Mouse (Mus musculus): ENCODE measurements around the gene Elf1.

DNA sequence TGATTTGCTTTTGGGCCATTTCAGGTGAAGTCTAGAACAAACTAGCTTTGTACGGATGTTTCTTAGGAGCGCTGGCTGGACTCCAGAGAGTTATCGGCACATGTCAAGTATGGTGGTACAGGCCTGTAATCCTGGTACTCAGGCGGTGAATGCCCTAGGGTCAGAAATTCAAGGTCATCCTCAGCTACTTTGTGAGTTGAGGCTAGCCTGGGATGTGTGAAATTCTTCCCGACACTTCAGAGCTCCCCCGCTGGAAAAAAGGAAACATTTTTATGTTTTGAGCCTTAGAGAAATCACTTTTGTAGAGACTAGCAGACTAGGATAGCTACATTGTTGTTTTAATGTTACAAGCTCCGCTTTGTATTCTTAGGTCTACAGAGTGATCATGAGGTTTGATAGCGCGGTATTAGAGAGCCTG lies 107.5 kb downstream of the Elf1 start:
- TF ChIP-seq CTCF (IDR thresholded peaks at IDR 0.05; ENCODE audit: borderline replicate concordance, insufficient read depth, low read length) (no peak), POLR2A (IDR thresholded peaks at IDR 0.05; ENCODE audit: low read depth, low read length) (no peak)
